Mouse (Mus musculus): Measurements from ENCODE around the gene Trp53i11. TPM values are rescaled to one million over a fixed set of nuclear protein-coding genes. Genes with fewer than 3 reads are reported as not detected.
A peak's percentile ranks its signal among the peaks of the same experiment; 100 is the strongest.

Gene Trp53i11
- polyA plus RNA-seq, 1 experiment from 2014 or later: 191 TPM

DNA sequence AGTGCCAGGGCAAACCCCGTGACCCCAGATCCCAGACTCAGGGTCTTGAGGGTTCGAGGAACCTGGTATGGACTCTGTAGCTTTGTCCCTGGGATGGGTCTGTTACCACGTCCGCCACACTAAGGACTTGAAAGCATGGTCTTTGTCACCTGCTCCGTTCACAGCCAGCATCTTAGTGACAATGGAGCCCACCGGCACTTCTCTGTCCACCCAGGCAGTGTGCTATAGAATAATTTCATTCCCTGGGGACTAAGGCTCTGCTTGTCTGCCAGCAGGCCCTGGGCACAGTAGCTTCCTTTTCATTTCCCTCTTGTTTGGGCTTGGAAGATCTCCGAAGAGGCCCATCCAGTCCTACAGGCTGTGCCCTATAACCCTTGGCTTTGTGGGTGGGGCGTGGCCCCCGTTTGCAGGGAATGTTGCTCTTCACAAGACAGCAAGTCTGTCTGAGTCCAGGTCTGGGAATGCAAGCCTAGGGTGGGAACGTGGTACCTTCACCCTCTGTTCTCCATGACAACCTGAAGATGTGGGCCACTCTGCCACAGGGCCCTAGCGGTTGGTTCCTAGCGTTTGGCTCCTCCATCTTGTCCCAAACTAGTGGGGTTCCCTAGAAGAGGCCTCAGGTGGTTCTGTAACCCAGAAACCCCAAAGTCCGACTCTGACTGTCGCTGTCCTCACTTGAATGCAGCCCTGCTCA is 4.3 kb downstream of the Trp53i11 start:
- H3K4me3 ChIP-seq (ENCODE audit: low read depth, low read length): peak overlapping the region; percentile 55; the same call in 1 of the 2 replicates
- H3K27me3 ChIP-seq (ENCODE audit: control insufficient read depth, insufficient read depth, low read length): no peaks in the 10 kb centered on the region
- ATAC-seq (ENCODE audit: low FRiP score): no peak
- no peaks in the 10 kb centered on the region for H3K9me3 ChIP-seq (ENCODE audit: control insufficient read depth, low read length)
- peak overlapping the region; percentile 88 for H3K4me2 ChIP-seq
- H3K27ac ChIP-seq (ENCODE audit: low read depth, low read length): peak overlapping the region; percentile 70
- H3K4me1 ChIP-seq (ENCODE audit: control insufficient read depth, insufficient read depth, low read length): peaks cover 65% of the 10 kb centered on the region
- H3K36me3 ChIP-seq (ENCODE audit: control insufficient read depth, insufficient read depth, low read length): no peaks in the 10 kb centered on the region
- 58% methylated on average over 14 of the region's 14 CpGs for WGBS
- peak overlapping the region; percentile 50 for H3K9ac ChIP-seq (ENCODE audit: low read length)
- DNase-seq (ENCODE audit: low spot score, missing footprints): peak; percentile 89

DNA sequence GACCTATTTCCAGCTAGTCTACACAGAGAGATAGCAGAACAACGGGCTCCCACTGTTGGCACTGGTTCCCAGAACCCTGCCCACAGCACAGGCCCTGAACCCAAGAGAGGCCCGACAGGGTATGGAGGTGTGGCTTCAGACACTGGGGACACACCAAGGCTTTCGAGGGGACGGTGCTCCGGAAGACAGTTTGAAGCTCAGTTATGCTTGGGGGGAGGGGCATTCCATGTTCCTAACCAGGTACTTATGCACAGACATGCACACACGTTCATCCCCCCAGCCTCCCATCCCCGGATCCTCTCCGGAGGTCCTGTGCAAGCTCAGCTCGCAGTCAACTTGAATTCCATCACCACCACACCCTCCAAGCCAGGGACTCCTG is 4.8 kb downstream of the Trp53i11 start:
- Histone ChIP-seq H3K4me3 (ENCODE audit: low read depth, low read length) (peak overlapping the region; percentile 6; the same call in 1 of the 2 replicates), H3K27ac (ENCODE audit: low read depth, low read length) (peak overlapping the region; percentile 70), H3K27me3 (ENCODE audit: control insufficient read depth, insufficient read depth, low read length) (no peaks in the 10 kb centered on the region), H3K36me3 (ENCODE audit: control insufficient read depth, insufficient read depth, low read length) (no peaks in the 10 kb centered on the region), H3K4me1 (ENCODE audit: control insufficient read depth, insufficient read depth, low read length) (peaks cover 65% of the 10 kb centered on the region), H3K9me3 (ENCODE audit: control insufficient read depth, low read length) (no peaks in the 10 kb centered on the region), H3K9ac (ENCODE audit: low read length) (no peak overlapping the region; the same call in 1 of the 2 replicates), H3K4me2 (peak overlapping the region; percentile 88)
- DNase-seq (ENCODE audit: low spot score, missing footprints) (peak; percentile 89), ATAC-seq (ENCODE audit: low FRiP score) (no peak)
- WGBS: 50% methylated on average over 9 of the region's 9 CpGs

GRCm38 (mm10) chr2:93192671-93193080 is 5.3 kb downstream of the Trp53i11 start:
- DNase-seq (ENCODE audit: low spot score, missing footprints) (peak; percentile 95), ATAC-seq (ENCODE audit: low FRiP score) (peak; percentile 62)
- Histone ChIP-seq H3K27me3 (ENCODE audit: control insufficient read depth, insufficient read depth, low read length) (no peaks in the 10 kb centered on the region), H3K4me1 (ENCODE audit: control insufficient read depth, insufficient read depth, low read length) (peaks cover 65% of the 10 kb centered on the region), H3K9me3 (ENCODE audit: control insufficient read depth, low read length) (no peaks in the 10 kb centered on the region), H3K9ac (ENCODE audit: low read length) (no peak overlapping the region; the same call in 1 of the 2 replicates), H3K4me2 (peak overlapping the region; percentile 88), H3K27ac (ENCODE audit: low read depth, low read length) (peak overlapping the region; percentile 70), H3K36me3 (ENCODE audit: control insufficient read depth, insufficient read depth, low read length) (no peaks in the 10 kb centered on the region), H3K4me3 (ENCODE audit: low read depth, low read length) (no peak overlapping the region)
- 5% methylated on average over 6 of the region's 6 CpGs for WGBS

GRCm38 (mm10) chr2:93193806-93194205 is 6.5 kb downstream of the Trp53i11 start:
- Histone ChIP-seq H3K4me3 (ENCODE audit: low read depth, low read length) (no peak overlapping the region), H3K4me1 (ENCODE audit: control insufficient read depth, insufficient read depth, low read length) (peaks cover 67% of the 10 kb centered on the region), H3K36me3 (ENCODE audit: control insufficient read depth, insufficient read depth, low read length) (no peaks in the 10 kb centered on the region), H3K9ac (ENCODE audit: low read length) (no peak overlapping the region), H3K4me2 (no peak overlapping the region), H3K27me3 (ENCODE audit: control insufficient read depth, insufficient read depth, low read length) (no peaks in the 10 kb centered on the region), H3K9me3 (ENCODE audit: control insufficient read depth, low read length) (no peaks in the 10 kb centered on the region), H3K27ac (ENCODE audit: low read depth, low read length) (no peak overlapping the region)
- WGBS: 51% methylated on average over 4 of the region's 4 CpGs
- ATAC-seq (ENCODE audit: low FRiP score) (no peak), DNase-seq (ENCODE audit: low spot score, missing footprints) (no peak)

GRCm38 (mm10) chr2:93198846-93199245 is 11.5 kb downstream of the Trp53i11 start:
- H3K27ac ChIP-seq (ENCODE audit: low read depth, low read length): no peak overlapping the region; the same call in 1 of the 2 replicates
- ATAC-seq (ENCODE audit: low FRiP score): peak; percentile 33
- H3K27me3 ChIP-seq (ENCODE audit: control insufficient read depth, insufficient read depth, low read length): no peaks in the 10 kb centered on the region
- WGBS: 26% methylated on average over 3 of the region's 3 CpGs
- peaks cover 20% of the 10 kb centered on the region for H3K4me1 ChIP-seq (ENCODE audit: control insufficient read depth, insufficient read depth, low read length)
- peaks cover 8% of the 10 kb centered on the region; the same call in 1 of the 2 replicates for H3K36me3 ChIP-seq (ENCODE audit: control insufficient read depth, insufficient read depth, low read length)
- H3K4me3 ChIP-seq (ENCODE audit: low read depth, low read length): no peak overlapping the region
- H3K9me3 ChIP-seq (ENCODE audit: control insufficient read depth, low read length): no peaks in the 10 kb centered on the region
- DNase-seq (ENCODE audit: low spot score, missing footprints): peak; percentile 100
- H3K4me2 ChIP-seq: no peak overlapping the region
- no peak overlapping the region for H3K9ac ChIP-seq (ENCODE audit: low read length)

DNA sequence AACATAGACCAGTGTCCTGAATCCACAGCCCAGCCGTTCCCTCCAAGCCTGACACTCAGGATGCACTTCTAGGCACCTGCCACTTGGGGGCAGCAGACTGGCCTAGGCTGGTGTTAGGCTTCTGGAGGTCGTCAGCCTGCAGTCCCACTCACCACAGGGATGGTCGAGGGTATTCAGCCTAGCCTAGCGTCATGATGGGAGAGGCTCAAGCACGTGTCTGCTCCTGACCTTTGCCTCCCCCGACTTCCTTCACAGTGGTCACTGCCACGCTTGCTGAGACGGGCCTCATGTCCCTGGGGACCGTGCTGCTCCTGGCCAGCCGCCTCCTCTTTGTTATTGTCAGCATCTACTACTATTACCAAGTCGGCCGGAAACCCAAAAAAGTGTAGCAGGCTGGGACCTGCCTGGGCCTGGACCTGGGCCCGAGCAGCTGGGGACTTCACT is 12.2 kb downstream of the Trp53i11 start:
- Histone ChIP-seq H3K4me1 (ENCODE audit: control insufficient read depth, insufficient read depth, low read length) (peaks cover 13% of the 10 kb centered on the region), H3K4me2 (no peak overlapping the region), H3K27ac (ENCODE audit: low read depth, low read length) (no peak overlapping the region), H3K9me3 (ENCODE audit: control insufficient read depth, low read length) (no peaks in the 10 kb centered on the region), H3K9ac (ENCODE audit: low read length) (no peak overlapping the region), H3K4me3 (ENCODE audit: low read depth, low read length) (no peak overlapping the region), H3K36me3 (ENCODE audit: control insufficient read depth, insufficient read depth, low read length) (peaks cover 8% of the 10 kb centered on the region; the same call in 1 of the 2 replicates), H3K27me3 (ENCODE audit: control insufficient read depth, insufficient read depth, low read length) (no peaks in the 10 kb centered on the region)
- ATAC-seq (ENCODE audit: low FRiP score) (peak; percentile 43), DNase-seq (ENCODE audit: low spot score, missing footprints) (peak; percentile 96)
- 39% methylated on average over 13 of the region's 13 CpGs for WGBS

- Histone ChIP-seq H3K9me3 (ENCODE audit: control insufficient read depth, low read length) (no peaks in the 10 kb centered on the region), H3K4me1 (ENCODE audit: control insufficient read depth, insufficient read depth, low read length) (peaks cover 8% of the 10 kb centered on the region), H3K4me3 (ENCODE audit: low read depth, low read length) (no peak overlapping the region), H3K27me3 (ENCODE audit: control insufficient read depth, insufficient read depth, low read length) (no peaks in the 10 kb centered on the region), H3K27ac (ENCODE audit: low read depth, low read length) (no peak overlapping the region), H3K36me3 (ENCODE audit: control insufficient read depth, insufficient read depth, low read length) (peaks cover 8% of the 10 kb centered on the region; the same call in 1 of the 2 replicates), H3K9ac (ENCODE audit: low read length) (no peak overlapping the region), H3K4me2 (no peak overlapping the region)
- WGBS: 79% methylated on average over 10 of the region's 10 CpGs
- no peak for ATAC-seq (ENCODE audit: low FRiP score)
- DNase-seq (ENCODE audit: low spot score, missing footprints): no peak
Measured at GRCm38 (mm10) chr2:93200681-93201340, 13.5 kb downstream of the Trp53i11 start.

GRCm38 (mm10) chr2:93201997-93202396 is 14.6 kb downstream of the Trp53i11 start:
- Histone ChIP-seq H3K4me1 (ENCODE audit: control insufficient read depth, insufficient read depth, low read length) (peaks cover 8% of the 10 kb centered on the region), H3K4me3 (ENCODE audit: low read depth, low read length) (no peak overlapping the region), H3K27ac (ENCODE audit: low read depth, low read length) (no peak overlapping the region), H3K9ac (ENCODE audit: low read length) (no peak overlapping the region), H3K9me3 (ENCODE audit: control insufficient read depth, low read length) (no peaks in the 10 kb centered on the region), H3K4me2 (no peak overlapping the region), H3K27me3 (ENCODE audit: control insufficient read depth, insufficient read depth, low read length) (no peaks in the 10 kb centered on the region), H3K36me3 (ENCODE audit: control insufficient read depth, insufficient read depth, low read length) (peaks cover 8% of the 10 kb centered on the region; the same call in 1 of the 2 replicates)
- ATAC-seq (ENCODE audit: low FRiP score) (no peak), DNase-seq (ENCODE audit: low spot score, missing footprints) (no peak)
- WGBS: 92% methylated on average over 3 of the region's 3 CpGs

DNA sequence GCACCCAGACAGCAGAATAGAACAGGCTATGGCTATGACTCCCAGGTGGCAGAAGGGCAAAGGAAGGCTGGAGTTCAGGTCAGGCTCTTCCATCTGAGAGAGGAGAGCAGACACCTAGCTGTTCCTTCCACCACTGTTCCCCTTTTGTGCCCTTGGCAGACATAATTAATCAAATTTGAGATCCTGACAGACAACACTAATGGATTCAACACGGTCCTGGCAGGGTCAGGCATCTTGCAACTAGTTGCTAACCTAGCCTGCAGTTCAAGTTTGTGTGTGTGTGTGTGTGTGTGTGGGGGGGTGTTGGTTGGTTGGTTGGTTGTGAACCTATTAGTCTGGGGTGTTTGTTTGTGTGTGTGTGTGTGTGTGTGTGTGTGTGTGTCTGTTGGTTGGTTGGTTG is 15.4 kb downstream of the Trp53i11 start:
- Histone ChIP-seq H3K4me1 (ENCODE audit: control insufficient read depth, insufficient read depth, low read length) (peaks cover 8% of the 10 kb centered on the region), H3K9ac (ENCODE audit: low read length) (no peak overlapping the region), H3K4me2 (no peak overlapping the region), H3K36me3 (ENCODE audit: control insufficient read depth, insufficient read depth, low read length) (peaks cover 10% of the 10 kb centered on the region; the same call in 1 of the 2 replicates), H3K4me3 (ENCODE audit: low read depth, low read length) (no peak overlapping the region), H3K27ac (ENCODE audit: low read depth, low read length) (no peak overlapping the region), H3K27me3 (ENCODE audit: control insufficient read depth, insufficient read depth, low read length) (no peaks in the 10 kb centered on the region), H3K9me3 (ENCODE audit: control insufficient read depth, low read length) (no peaks in the 10 kb centered on the region)
- ATAC-seq (ENCODE audit: low FRiP score) (no peak), DNase-seq (ENCODE audit: low spot score, missing footprints) (no peak)
- WGBS: 66% methylated on average over 1 of the region's 1 CpGs

Measured in midbrain, embryonic 11.5 days (tissue).